ENCODE assay signal across 8 mouse cellular contexts in the genomic region with DNA sequence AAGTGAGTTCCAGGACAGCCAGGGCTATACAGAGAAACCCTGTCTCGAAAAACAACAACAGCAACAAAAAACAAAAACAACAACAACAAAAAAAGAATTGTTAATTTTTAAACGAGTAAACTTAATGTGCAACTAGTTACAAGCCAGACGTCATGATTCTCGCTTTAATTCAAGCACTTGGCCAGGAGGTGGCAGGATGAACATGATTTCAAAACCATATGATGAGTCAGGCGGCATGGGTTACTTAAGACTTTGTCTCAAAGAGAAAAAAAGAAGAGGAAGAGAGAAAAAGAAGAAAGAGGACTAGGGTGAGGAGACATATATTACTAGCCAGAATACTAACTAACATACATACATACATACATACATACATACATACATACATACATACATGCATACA. TPM values are rescaled to one million over a fixed set of nuclear protein-coding genes. Genes with fewer than 3 reads are reported as not detected.
A peak's percentile ranks its signal among the peaks of the same experiment; 100 is the strongest.
DNase-seq lines count a peak whose midpoint lies in the region; ATAC-seq and TF ChIP-seq lines count a peak whose summit lies in the region.

No protein-coding gene starts in this region.

- H3K4me1 ChIP-seq in forebrain, postnatal 0 days (ENCODE audit: insufficient read depth) = no peaks in the 10 kb centered on the region
- no peaks in the 10 kb centered on the region for H3K4me1 ChIP-seq in forebrain, embryonic 11.5 days (replicated peaks; ENCODE audit: control insufficient read depth, insufficient read depth, low read length)
- H3K4me1 ChIP-seq in lung, adult 2 months (ENCODE audit: control insufficient read depth, insufficient read depth, low read length) = no peaks in the 10 kb centered on the region
- no peaks in the 10 kb centered on the region for H3K4me1 ChIP-seq in forebrain, embryonic 10.5 days

- DNase-seq in forebrain, postnatal 0 days = peak; percentile 47
- no peak for DNase-seq in forebrain, embryonic 11.5 days (ENCODE audit: low spot score)
- peak; percentile 9 to 29 for DNase-seq in lung, adult 18-20 months
- no peak for DNase-seq in lung, adult 2 months
- DNase-seq in adrenal gland, postnatal 25 days = peak; percentile 3
- DNase-seq in lung, postnatal 10 days = peak; percentile 43
- no peak for DNase-seq in testis, postnatal 10 days (ENCODE audit: low spot score)
- DNase-seq in forebrain, embryonic 10.5 days (ENCODE audit: extremely low spot score, low spot score) = no peak

- TF ChIP-seq POLR2A in lung, adult 2 months (IDR thresholded peaks at IDR 0.05; ENCODE audit: borderline replicate concordance, extremely low read depth, low read depth, low read length) = no peak

- 85% methylated on average over 5 of the region's 5 CpGs for WGBS in forebrain, postnatal 0 days
- WGBS in forebrain, embryonic 11.5 days = 91% methylated on average over 5 of the region's 5 CpGs
- WGBS in lung, adult 2 months = 72% methylated on average over 5 of the region's 5 CpGs
- WGBS in forebrain, embryonic 10.5 days = 91% methylated on average over 5 of the region's 5 CpGs

- no peaks in the 10 kb centered on the region for H3K36me3 ChIP-seq in forebrain, postnatal 0 days (ENCODE audit: insufficient read depth)
- H3K36me3 ChIP-seq in forebrain, embryonic 11.5 days (ENCODE audit: control insufficient read depth, insufficient read depth, low read length) = no peaks in the 10 kb centered on the region
- H3K36me3 ChIP-seq in forebrain, embryonic 10.5 days (replicated peaks) = no peaks in the 10 kb centered on the region

- H3K27ac ChIP-seq in forebrain, postnatal 0 days (ENCODE audit: low read depth, low read length) = no peak overlapping the region
- H3K27ac ChIP-seq in forebrain, embryonic 11.5 days (ENCODE audit: low read depth, low read length) = no peak overlapping the region
- H3K27ac ChIP-seq in forebrain, embryonic 10.5 days = no peak overlapping the region

- H3K27me3 ChIP-seq in forebrain, postnatal 0 days (ENCODE audit: insufficient read depth, low read length) = no peaks in the 10 kb centered on the region
- no peaks in the 10 kb centered on the region for H3K27me3 ChIP-seq in forebrain, embryonic 11.5 days (ENCODE audit: control insufficient read depth, insufficient read depth, low read length)
- no peaks in the 10 kb centered on the region for H3K27me3 ChIP-seq in forebrain, embryonic 10.5 days (ENCODE audit: poor library complexity, severe bottlenecking)

- no peaks in the 10 kb centered on the region for H3K9me3 ChIP-seq in forebrain, postnatal 0 days (ENCODE audit: low read length)
- H3K9me3 ChIP-seq in forebrain, embryonic 11.5 days (ENCODE audit: control insufficient read depth, low read length) = no peaks in the 10 kb centered on the region
- no peaks in the 10 kb centered on the region for H3K9me3 ChIP-seq in forebrain, embryonic 10.5 days

- H3K4me2 ChIP-seq in forebrain, postnatal 0 days (ENCODE audit: low read depth) = no peak overlapping the region
- no peak overlapping the region for H3K4me2 ChIP-seq in forebrain, embryonic 11.5 days (ENCODE audit: low read depth, low read length, severe bottlenecking)

- TF ChIP-seq CTCF in forebrain, postnatal 0 days (IDR thresholded peaks at IDR 0.05; ENCODE audit: low read depth) = peak; percentile 56
- TF ChIP-seq CTCF in lung, adult 2 months (IDR thresholded peaks at IDR 0.05; ENCODE audit: insufficient read depth, low read length) = no peak

- no peak overlapping the region for H3K9ac ChIP-seq in forebrain, postnatal 0 days
- no peak overlapping the region for H3K9ac ChIP-seq in forebrain, embryonic 11.5 days (ENCODE audit: low read length)

- no peak for ATAC-seq in forebrain, postnatal 0 days
- no peak for ATAC-seq in forebrain, embryonic 11.5 days (replicated peaks; ENCODE audit: low FRiP score)

- H3K4me3 ChIP-seq in forebrain, postnatal 0 days (ENCODE audit: low read depth, low read length) = no peak overlapping the region
- no peak overlapping the region for H3K4me3 ChIP-seq in forebrain, embryonic 11.5 days (ENCODE audit: low read depth, low read length)
- no peak overlapping the region for H3K4me3 ChIP-seq in lung, adult 2 months (replicated peaks; ENCODE audit: extremely low read depth, low read depth, low read length)
- H3K4me3 ChIP-seq in forebrain, embryonic 10.5 days = no peak overlapping the region

RNA-seq across cellular contexts. Expression of a gene that starts 40.1 kb away (rescaled TPM):
- total RNA-seq in forebrain, postnatal 0 days (2014; rRNA removed) = 42.1 and 64.5 TPM in 2 replicates
- 12.7 and 23.5 TPM in 2 replicates for polyA plus RNA-seq in forebrain, postnatal 0 days (2015; fragmentation: Nextera tagmentation; extraction: Ambion mirVana)
- 26.6 and 29.6 TPM in 2 replicates for polyA plus RNA-seq in forebrain, embryonic 11.5 days (2014; fragmentation: Nextera tagmentation; extraction: Ambion mirVana)
- polyA plus RNA-seq in lung, adult 2 months (2012; rRNA removed) = 21.6 and 31.3 TPM in 2 replicates
- 22.7 and 28.8 TPM in 2 replicates for total RNA-seq in adrenal gland, postnatal 25 days (2021)
- 31.3 and 31.7 TPM in 2 replicates for polyA plus RNA-seq in forebrain, embryonic 10.5 days (2016; fragmentation: Nextera tagmentation; extraction: Ambion mirVana)

Comparison
In these comparisons a context has a peak if more than half of its experiments do, and no peak if none do; other contexts are left out.
1. DNase-seq: peak in forebrain, postnatal 0 days (single experiment), lung, adult 18-20 months (2 of 2), adrenal gland, postnatal 25 days (single experiment) and lung, postnatal 10 days (single experiment); none in forebrain, embryonic 11.5 days (single experiment), lung, adult 2 months (single experiment), testis, postnatal 10 days (single experiment) and forebrain, embryonic 10.5 days (single experiment).